Mouse (Mus musculus) embryonic facial prominence, embryonic 14.5 days (tissue): ENCODE results near the gene Fcrl1. TPM values are rescaled to one million over a fixed set of nuclear protein-coding genes. Genes with fewer than 3 reads are reported as not detected.

ENCODE experiments used
- ATAC-seq: fragments of 200-750 bp; cut with Nextera tagmentation; 2 replicates; pipeline ENCODE4 v1.8.0; 2017; ENCODE audit warnings: low read depth, moderate number of reproducible peaks, moderate TSS enrichment
- DNase-seq: peaks from one replicate; pipeline ENCODE4 v3.0.0-alpha.2; 2015; ENCODE audit warnings: low spot score
- H3K27ac ChIP-seq: fragments of 300-500 bp; sonication (generic); replicated peaks from 2 replicates; pipeline ENCODE4 v1.5.1; 2014; ENCODE audit warnings: low read depth, mild to moderate bottlenecking, low read length, moderate library complexity
- H3K27me3 ChIP-seq: fragments of 300-500 bp; sonication (generic); replicated peaks from 2 replicates; pipeline ENCODE4 v1.6.1; 2014; ENCODE audit warnings: low read length; ENCODE audit not compliant: control insufficient read depth, insufficient read depth
- H3K36me3 ChIP-seq: fragments of 300-500 bp; sonication (generic); 2 replicates; pipeline ENCODE4 v1.6.1; 2014; ENCODE audit warnings: low read length, mixed read lengths; ENCODE audit not compliant: control insufficient read depth, insufficient read depth
- H3K4me1 ChIP-seq: fragments of 300-500 bp; sonication (generic); 2 replicates; pipeline ENCODE4 v1.6.1; 2014; ENCODE audit warnings: antibody characterized with exemption, low read length; ENCODE audit not compliant: control insufficient read depth, insufficient read depth
- H3K4me2 ChIP-seq: fragments of 300-500 bp; sonication (generic); 2 replicates; pipeline ENCODE4 v1.6.1; 2014; ENCODE audit warnings: low read depth, mild to moderate bottlenecking, low read length, moderate library complexity, mixed read lengths
- H3K4me3 ChIP-seq: fragments of 300-500 bp; sonication (generic); 2 replicates; pipeline ENCODE4 v1.5.1; 2014; ENCODE audit warnings: low read depth, mild to moderate bottlenecking, low read length
- H3K9ac ChIP-seq: fragments of 300-500 bp; sonication (generic); 2 replicates; pipeline ENCODE4 v1.6.1; 2014; ENCODE audit warnings: low read depth, mild to moderate bottlenecking, low read length, moderate library complexity, mixed read lengths
- H3K9me3 ChIP-seq: fragments of 300-500 bp; sonication (generic); 2 replicates; pipeline ENCODE4 v1.6.1; 2016; ENCODE audit warnings: low read length; ENCODE audit not compliant: control insufficient read depth
- WGBS: fragments of 180-500 bp; shearing (Covaris S2); extraction: QIAGEN DNeasy Blood & Tissue Kit; methylation state at CpG from one replicate; pipeline ENCODE4 v1.1.7; 2014; 5-methylcytosine and 5-hydroxymethylcytosine counted together
- polyA plus RNA-seq: library from polyadenylated mRNA; unstranded; fragments of >200 nt; fragmentation: Nextera tagmentation; extraction: Ambion mirVana; gene quantifications from 2 replicates; pipeline ENCODE4 v1.2.1, GENCODE M21; 2014

Gene Fcrl1
- polyA plus RNA-seq, 1 experiment from 2014 or later, result 0.11 TPM

DNA sequence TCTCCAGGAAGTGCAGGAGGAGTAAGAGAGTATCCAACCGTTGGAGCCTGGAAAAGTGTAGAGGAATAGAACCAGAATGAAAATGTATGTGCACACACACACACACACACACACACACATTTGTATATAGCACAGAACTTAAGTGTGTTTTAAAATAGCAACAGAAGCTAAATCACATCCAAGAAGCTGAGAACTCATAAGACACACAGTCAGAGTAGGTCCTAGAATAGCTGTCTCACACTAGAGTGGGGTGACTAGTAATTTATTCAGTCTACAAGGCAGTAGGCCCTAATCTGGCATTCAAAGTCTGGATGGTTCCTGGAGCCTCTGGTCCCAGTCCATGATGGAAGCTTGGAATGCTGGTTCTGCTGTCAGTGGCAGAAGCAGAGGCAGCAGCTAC, 64.4 kb downstream of the Fcrl1 start:
- Histone ChIP-seq H3K9me3 (peaks cover 4% of the 10 kb centered on the region; the same call in 1 of the 2 replicates), H3K4me2 (no peak overlapping the region), H3K4me1 (no peaks in the 10 kb centered on the region), H3K4me3 (no peak overlapping the region), H3K27me3 (no peaks in the 10 kb centered on the region), H3K36me3 (no peaks in the 10 kb centered on the region), H3K27ac (no peak overlapping the region), H3K9ac (no peak overlapping the region)
- ATAC-seq, result no peak
- no peak for DNase-seq
- whole genome bisulfite sequencing, result 88% methylated on average over 1 of the region's 1 CpGs

DNA sequence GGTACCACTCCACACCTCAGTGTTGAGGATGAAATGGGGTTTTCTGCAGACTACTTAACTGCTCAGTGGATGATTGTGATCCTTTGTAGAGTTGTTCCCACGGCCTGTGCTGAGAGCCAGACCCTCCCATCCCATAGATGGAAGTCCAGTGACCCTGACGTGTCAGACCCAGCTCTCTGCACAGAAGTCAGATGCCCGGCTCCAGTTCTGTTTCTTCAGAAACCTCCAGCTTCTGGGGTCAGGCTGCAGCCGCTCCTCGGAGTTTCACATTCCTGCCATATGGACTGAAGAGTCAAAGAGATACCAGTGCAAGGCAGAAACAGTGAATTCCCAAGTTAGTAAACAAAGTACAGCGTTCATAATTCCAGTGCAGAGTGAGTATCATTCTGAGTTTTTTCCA, 67.8 kb downstream of the Fcrl1 start:
- Histone ChIP-seq H3K4me3 (no peak overlapping the region), H3K9me3 (no peaks in the 10 kb centered on the region), H3K4me1 (no peaks in the 10 kb centered on the region), H3K9ac (no peak overlapping the region), H3K4me2 (no peak overlapping the region), H3K27ac (no peak overlapping the region), H3K27me3 (no peaks in the 10 kb centered on the region), H3K36me3 (no peaks in the 10 kb centered on the region)
- ATAC-seq (no peak), DNase-seq (no peak)
- 64% methylated on average over 6 of the region's 6 CpGs for WGBS

Other genes with a start within 250 kb of the Fcrl1 start
- gene Kirrel, start 201.6 kb upstream of the Fcrl1 start, polyA plus RNA-seq, result 12.8 and 14.1 TPM in 2 replicates
- 20.2 and 23.1 TPM in 2 replicates for gene Fcrls, start 112.6 kb upstream of the Fcrl1 start, polyA plus RNA-seq
- gene Cd5l, start 18.5 kb upstream of the Fcrl1 start, polyA plus RNA-seq, result 0.35 TPM in 1 of 2 replicates, not detected in the other
- gene Fcrl5, start 59.4 kb downstream of the Fcrl1 start, polyA plus RNA-seq, result not detected in 2 replicates
- gene Etv3, start 149.0 kb downstream of the Fcrl1 start, polyA plus RNA-seq, result 10.4 and 10.8 TPM in 2 replicates
- 17.1 and 18.9 TPM in 2 replicates for gene Arhgef11, start 241.2 kb downstream of the Fcrl1 start, polyA plus RNA-seq